Mouse (Mus musculus): Measurements from ENCODE around the gene Obox8. TPM values are rescaled to one million over a fixed set of nuclear protein-coding genes. Genes with fewer than 3 reads are reported as not detected.

The Obox8 gene
- total RNA-seq (2021), result not detected
- long read RNA-seq, experiment 1, result 0 reads
- long read RNA-seq, experiment 2, result 0 reads

DNA sequence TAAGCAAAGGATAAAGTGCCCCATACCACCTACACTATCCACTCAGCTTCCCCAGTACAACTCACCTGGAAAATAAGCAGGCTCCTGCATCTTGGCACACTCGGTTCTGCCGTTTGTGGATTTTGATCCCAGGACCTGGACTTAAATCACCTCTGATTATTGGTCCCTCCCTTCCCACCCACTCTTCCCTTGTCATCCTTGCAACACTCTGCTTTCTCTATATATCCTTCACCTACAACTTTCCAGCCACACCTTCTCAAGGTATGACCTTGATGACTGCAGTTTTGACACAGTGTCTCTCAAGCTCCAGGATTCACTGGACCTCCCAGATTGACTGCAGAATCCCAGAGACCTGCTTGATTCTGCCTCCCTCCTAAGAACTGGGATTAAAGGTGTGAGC is at the start of gene Obox8:
Gene Obox8, minus strand, starts transcription at position 101 of the 400 bp plus-strand sequence.
- no peak for TF ChIP-seq CTCF (conservative IDR thresholded peaks at IDR 0.05)
- Histone ChIP-seq H3K4me3 (no peak within 1 kb of the TSS), H3K27ac (no peak within 1 kb of the TSS)
- DNase-seq (ENCODE audit: low spot score in 2 of 2), result no peak

DNA sequence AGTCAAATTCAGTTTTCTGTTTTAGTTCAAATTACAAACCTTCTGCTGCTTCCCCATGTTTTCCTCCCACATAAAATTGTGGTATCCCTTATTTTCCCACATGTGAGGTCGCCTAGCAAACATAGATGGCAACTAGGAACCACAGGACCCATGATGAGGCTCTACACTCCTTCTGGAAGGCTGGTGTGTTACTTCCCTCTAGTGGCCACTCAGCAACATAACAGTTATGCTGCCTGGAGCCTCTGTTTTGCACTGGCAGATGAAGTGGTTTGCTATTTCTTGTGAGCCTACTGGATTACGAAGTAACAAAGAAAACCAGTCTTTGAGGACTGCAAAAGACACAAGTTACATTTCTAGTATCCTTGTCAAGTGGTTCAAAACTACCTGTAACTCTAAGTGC is 16.1 kb downstream of the Obox8 start:
- no peak for DNase-seq (ENCODE audit: low spot score in 2 of 2)
- H3K27ac ChIP-seq, result no peak overlapping the region
- H3K4me3 ChIP-seq, result no peak overlapping the region
- TF ChIP-seq CTCF (conservative IDR thresholded peaks at IDR 0.05), result peak; percentile 65

DNA sequence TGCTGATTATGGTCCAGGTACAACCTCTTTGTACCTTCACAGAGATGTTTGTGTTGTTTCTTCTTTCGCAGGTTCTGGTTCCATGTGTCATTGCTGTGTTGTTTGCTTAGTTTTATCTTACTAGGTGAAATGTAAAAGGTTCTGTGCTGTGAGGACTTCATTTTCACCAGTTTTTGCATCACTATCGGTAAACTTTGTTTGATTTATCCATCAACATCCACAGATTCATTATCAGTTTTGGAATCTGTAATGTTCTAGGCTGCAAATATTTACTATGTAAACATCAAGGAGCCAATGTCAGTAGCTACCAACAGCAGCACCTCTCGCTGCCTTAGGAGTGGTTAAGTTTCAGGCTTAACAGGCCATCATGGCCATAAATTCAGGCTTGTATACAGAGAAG is 24.7 kb downstream of the Obox8 start:
- no peak for TF ChIP-seq CTCF (conservative IDR thresholded peaks at IDR 0.05)

DNA sequence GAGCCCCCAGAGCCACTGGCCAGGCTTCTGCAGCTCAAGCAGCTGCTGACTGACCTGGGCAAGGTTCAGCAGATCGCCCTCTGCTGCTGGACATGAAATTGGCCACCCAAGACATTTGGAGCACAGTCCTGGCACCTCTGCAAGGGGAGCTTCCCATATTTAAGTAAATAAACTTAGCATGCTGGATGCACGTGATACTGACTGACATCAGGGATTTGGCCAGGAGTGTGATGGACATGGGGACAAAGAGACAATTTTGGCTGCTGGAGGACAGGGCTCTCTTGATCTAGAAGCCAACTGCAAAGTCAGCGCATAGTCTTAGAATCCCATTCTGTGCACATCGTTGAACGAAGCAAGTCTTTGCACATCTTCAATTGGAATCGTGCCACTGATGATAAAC is 25.8 kb downstream of the Obox8 start:
- Histone ChIP-seq H3K27ac (no peak overlapping the region), H3K4me3 (no peak overlapping the region)
- no peak for DNase-seq (ENCODE audit: low spot score in 2 of 2)
- TF ChIP-seq CTCF (conservative IDR thresholded peaks at IDR 0.05), result no peak

More for the DNA sequence above, 24.7 kb downstream of the Obox8 start:
- no peak for DNase-seq (ENCODE audit: low spot score in 2 of 2)
- H3K4me3 ChIP-seq, result no peak overlapping the region
- no peak overlapping the region for H3K27ac ChIP-seq

Other genes starting within 250 kb of the Obox8 start
- gene Sult2a3, start 210.5 kb downstream of the Obox8 start, total RNA-seq (2021), result not detected
- gene Sult2a6, start 78.7 kb downstream of the Obox8 start, total RNA-seq (2021), result not detected
- gene Sult2a8, start 113.2 kb upstream of the Obox8 start, total RNA-seq (2021), result not detected
- gene Sult2a7, start 160.7 kb upstream of the Obox8 start, total RNA-seq (2021), result not detected
- gene Vmn1r90, start 229.9 kb upstream of the Obox8 start, total RNA-seq (2021), result not detected

Data from layer of hippocampus, adult 2 months (tissue).